Mouse (Mus musculus): ENCODE data around the gene Cachd1.

The Cachd1 gene

DNA sequence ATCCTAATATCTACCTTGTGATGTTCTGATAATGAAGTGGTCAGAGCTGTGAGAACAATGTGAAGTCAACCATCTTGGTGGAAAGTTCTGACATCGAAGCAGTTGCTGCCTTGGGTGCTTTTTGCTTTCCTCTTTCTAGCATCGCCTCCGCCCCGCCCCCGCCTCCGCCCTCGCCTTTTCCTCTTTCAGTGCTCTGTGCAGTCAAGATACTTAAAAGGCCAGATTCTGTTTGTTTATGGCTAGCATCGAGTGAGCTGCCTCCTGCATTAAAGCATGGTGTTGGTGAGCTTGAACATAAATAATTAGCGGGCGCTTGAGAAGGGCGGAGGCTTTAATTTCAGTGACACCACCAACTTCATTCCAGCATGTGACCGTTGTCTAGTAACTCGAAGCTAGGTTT, 88.9 kb downstream of the Cachd1 start:
- no peak for DNase-seq (ENCODE audit: low read depth, low spot score)

DNA sequence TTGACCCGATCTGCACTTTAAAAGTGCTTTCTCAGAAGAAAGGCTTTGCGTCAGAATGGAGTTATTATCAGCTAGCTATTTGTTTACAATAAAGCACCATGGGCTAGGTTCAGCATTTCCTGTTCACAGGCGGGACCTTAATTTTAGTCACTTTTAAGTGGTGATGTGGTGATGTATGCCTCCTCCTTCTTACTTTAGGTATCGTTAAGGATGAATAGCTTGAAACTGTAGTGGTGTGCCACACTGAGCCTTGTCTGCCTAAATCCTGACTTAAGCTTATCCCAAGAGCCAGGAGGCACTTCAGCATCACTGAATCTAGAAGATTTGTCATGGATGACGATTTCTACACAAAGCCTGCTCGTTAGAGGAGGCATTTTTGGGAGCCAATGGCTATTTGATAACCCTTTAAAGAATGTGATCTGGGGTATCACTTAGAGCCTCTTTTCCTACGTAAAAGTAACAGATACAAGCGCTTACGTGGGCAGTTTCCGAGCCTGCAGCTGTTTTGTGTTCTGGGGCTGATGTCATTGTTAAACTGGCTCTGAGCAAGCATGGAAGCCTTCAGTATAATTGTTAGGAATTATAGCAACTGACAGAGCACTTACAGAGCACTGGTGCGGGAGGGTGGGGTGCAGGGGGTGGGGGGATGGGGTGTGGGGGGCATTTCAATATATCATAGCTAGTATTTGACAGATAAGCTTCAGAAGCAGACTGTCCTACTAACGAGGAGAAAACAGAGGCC, 89.7 kb downstream of the Cachd1 start:
- no peak for DNase-seq (ENCODE audit: low read depth, low spot score)

DNA sequence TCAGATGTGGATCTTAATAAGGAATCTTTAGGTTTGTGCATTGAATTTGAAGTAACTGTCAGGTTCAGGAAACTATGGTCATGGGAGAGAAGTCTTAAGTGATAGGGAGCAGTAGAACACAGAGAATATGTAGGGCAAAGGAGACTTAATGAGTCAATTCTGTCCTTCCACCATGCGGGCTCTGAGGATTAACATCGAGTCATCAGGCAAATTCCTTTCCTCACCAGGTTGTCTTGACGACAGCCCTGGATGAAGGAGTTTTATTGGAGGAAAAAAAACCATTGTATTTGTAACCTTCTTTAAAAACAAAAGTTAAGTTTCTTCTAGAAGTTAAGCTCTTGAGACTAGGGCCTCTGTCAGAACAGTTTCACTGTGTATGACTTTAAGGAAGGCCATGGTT, 100.9 kb downstream of the Cachd1 start:
- DNase-seq (ENCODE audit: low read depth, low spot score): no peak

DNA sequence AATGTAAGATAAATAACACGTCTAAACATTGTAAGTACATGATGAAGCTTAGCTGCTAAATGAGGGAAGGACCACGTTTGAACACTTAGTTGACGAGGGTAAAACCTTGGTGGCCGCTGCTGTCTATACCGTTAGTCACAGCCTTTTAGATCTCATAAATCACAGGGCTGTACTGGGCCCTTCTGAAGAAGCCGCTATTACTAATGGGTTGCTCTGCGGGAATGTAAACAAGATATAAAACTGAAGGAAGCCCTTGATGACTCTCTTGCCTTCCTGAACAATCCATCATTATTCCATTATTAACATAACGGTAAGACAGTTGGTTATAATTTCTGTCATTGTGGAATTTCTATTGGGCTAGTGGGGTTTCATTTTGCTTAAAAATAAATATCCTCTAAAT, 102.9 kb downstream of the Cachd1 start:
- no peak for DNase-seq (ENCODE audit: low read depth, low spot score)

DNA sequence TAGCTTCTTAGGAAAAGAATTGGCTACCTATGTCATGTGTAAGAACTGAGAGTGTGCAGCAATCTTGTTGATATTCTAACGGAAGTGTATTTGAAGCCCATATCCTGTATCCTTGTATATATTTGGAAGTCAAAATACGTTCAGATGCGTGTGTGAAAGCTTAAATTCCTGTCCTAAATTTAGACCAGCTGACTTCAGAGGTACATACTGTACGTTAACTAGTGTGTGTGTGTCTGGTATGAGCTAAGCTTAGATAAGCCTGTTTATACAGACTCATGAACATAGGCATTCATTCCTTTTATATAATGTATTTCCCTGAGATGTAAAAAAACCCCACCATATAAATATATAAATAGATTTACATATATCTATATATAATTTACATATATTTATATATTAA, 103.6 kb downstream of the Cachd1 start:
- no peak for DNase-seq (ENCODE audit: low read depth, low spot score)

DNA sequence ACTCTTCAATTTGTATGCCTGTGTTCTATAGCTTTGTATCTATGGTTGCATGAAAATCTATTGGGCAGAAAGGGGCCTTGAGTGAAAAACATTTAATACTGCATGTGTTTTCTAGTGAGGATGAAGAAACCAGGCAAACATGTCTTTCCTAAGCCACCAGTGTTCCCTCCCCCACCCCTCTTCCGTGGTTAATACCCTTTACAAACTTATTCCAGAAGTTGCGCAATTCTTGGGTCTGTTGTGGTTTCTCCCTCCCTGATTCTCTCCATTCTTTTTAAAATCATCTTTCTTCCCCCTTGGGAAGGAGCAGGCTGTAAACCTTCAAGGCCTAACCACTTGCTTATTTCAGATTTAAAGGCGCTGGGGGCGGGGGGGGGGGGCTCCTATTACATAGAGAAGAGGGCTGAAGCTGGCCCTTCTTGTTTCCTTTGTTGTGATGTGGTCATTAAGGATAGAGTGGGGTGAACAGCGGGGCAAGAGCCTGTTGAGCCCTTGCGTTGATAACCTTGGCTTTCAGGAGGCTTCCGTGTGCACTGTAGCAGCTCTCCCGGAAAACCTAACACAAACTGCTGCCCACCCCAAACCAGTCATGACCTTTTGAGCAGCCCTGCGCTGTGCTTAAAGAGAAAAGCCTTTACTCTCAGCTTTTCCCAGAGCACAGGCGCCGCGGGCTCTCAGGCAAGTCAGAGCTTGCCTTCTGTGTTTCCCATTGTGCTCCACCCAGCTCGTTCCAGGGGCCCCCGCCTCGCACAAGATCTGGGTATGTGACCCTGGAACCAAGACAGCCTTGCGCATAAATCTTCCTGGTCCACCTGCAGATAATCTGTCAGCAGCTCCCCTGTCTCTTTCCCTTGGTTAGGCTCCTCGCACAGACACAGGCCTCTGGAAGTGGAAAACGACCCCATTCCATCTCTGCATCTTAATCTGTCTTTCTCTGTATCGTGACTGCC, 109.6 kb downstream of the Cachd1 start:
- DNase-seq (ENCODE audit: low read depth, low spot score): no peak

DNA sequence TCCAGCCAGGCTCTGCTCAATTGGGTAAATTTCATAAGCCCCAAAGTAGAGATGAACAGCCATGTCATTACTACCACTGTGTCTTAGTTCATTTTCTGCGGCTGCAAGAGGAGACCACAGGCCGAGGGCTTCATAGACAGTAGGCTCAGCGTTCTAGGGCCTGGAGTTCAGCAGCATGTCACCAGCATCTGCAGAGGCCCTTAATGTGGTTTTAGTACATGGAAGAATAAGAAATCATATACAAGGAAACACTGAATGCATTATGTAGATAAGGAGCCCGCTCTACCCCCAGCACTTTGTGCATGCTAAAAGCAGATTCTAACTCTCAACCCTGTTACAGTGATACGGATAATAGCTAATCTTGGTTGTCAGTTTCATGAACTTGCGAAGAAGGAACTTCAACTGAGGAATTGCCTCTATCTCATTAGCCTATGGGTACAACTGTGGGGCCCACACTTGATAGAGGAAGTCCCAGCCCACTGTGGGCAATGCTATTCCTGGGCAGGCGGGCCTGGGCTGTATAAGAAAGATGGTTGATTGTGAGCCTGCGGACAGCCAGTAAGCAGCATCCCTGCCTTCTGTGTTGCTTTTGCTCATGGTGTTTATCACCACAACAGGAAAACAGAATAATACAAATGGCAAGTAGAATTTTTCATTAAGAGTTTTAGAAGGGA, 110.4 kb downstream of the Cachd1 start:
- DNase-seq (ENCODE audit: low read depth, low spot score): no peak

GRCm38 (mm10) chr4:100890106-100890970, 113.9 kb downstream of the Cachd1 start:
- no peak for DNase-seq (ENCODE audit: low read depth, low spot score)

GRCm38 (mm10) chr4:100893739-100894138, 117.3 kb downstream of the Cachd1 start:
- no peak for DNase-seq (ENCODE audit: low read depth, low spot score)

- DNase-seq (ENCODE audit: low read depth, low spot score): no peak
These were observed 117.7 kb downstream of the Cachd1 start for GRCm38 (mm10) chr4:100894142-100894541.

DNA sequence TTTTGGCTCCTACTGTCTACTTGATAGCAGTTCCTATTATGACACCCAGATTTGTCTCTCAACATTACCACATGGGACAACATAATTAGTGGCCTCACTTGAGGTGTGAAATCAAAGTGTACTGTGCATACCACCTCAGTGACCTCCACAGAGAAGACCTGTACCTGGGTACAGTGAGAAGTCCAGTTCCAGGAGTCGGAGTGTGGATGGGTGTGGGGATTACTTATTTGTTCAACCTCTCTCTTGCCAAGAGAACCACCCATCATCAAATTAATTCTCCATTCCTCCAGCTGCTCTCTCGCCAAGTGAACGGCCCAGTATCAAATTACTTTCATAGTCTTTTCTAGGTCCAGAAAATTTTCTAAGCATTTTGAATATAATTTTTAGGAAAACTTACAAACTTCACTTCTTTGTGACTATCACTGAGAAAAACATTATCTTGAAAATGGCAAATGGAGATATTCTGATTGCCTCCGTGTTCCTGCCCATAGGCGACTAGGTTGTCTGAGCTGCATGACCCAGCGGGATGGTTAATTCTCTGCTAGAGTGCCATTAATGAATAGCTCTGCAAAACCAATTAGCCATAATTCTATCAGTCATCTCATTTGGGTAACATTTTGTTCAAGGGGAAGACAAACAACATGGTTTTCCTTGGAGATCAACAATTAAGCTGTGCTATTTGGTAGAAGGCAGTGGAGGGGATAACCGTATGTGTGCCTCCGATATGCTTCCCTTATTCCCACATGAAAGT, 120.0 kb downstream of the Cachd1 start:
- DNase-seq (ENCODE audit: low read depth, low spot score): no peak

DNA sequence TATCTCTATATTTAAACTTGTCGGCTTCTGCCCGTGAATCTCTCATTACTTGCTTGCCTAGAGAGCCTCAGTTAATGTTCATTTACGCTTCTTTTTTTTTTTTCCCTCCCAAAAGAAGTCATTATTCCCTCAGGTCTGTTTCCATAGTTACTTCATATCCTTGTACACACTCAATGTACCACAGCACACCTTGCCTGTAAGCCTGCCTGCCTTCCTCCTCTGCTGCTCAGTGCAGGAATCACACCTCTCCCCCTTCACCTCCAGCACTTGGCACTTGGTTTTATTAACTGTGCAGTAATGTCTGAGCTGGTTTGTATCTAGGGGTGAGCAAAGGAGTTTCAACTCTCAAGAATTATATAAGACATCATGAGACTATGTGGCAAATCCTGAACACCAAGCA, 121.5 kb downstream of the Cachd1 start:
- no peak for DNase-seq (ENCODE audit: low read depth, low spot score)

GRCm38 (mm10) chr4:100909694-100910340, 133.3 kb downstream of the Cachd1 start:
- no peak for DNase-seq (ENCODE audit: low read depth, low spot score)

- no peak for DNase-seq (ENCODE audit: low read depth, low spot score)
These were observed 134.3 kb downstream of the Cachd1 start for GRCm38 (mm10) chr4:100910605-100911330.

DNA sequence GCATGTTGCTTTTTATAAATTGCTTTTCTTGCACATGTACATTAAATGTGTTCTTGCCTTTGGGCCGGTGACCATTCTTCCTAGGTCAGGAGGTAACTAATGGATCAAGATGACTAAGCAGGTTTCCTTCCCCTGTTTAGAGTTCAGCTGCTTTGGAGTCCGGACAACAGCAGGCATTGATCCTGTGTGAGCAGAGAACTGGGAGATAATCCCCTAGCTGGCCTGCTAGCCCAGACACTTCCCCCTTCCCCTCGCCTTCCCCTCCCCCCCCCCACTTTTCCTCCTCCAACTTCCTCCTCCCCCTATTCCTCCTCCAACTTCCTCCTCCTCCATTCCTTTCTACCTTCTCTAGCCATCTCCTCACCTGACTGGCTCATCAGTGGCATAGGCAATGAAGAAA, 135.2 kb downstream of the Cachd1 start:
- no peak for DNase-seq (ENCODE audit: low read depth, low spot score)

GRCm38 (mm10) chr4:100913666-100914065, 137.2 kb downstream of the Cachd1 start:
- DNase-seq (ENCODE audit: low read depth, low spot score): no peak

DNA sequence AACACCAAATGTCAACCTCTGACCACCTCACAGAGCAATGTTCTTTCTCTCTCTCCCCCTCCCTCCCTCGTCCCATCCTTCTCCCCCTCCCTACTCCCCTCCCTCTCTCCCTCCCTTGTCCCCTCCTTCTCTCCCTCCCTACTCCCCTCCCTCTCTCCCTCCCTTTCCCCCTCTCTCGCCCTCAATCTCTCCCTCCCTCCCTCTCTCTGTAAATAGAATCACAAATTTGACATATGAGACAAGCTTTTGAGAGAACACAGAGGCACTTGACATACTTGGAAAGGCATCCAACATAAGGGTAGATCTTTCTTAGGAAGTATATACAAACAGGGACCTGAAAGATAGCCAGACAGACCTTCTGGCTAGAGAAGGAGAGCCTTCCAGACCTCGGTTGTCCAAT, 138.1 kb downstream of the Cachd1 start:
- DNase-seq (ENCODE audit: low read depth, low spot score): no peak

GRCm38 (mm10) chr4:100915093-100915492, 138.6 kb downstream of the Cachd1 start:
- DNase-seq (ENCODE audit: low read depth, low spot score): no peak

- no peak for DNase-seq (ENCODE audit: low read depth, low spot score)
These were observed 141.0 kb downstream of the Cachd1 start for GRCm38 (mm10) chr4:100917511-100917910.
